ENCODE assay signal across 32 mouse cellular contexts in genomic region chr1:121497093-121497492, GRCm38 (mm10). TPM values are rescaled to one million over a fixed set of nuclear protein-coding genes. Genes with fewer than 3 reads are reported as not detected.
DNase-seq lines count a peak whose midpoint lies in the region; ATAC-seq lines count a peak whose summit lies in the region.
"Had no signal": no experiment of that assay in that cellular context is flagged by ENCODE, and none has a peak within 500 bp of the region (broad histone marks: within the 10 kb centered on the region; RNA-seq: fewer than 3 reads in every experiment).

No protein-coding gene starts in this region.

- H3K4me3 ChIP-seq in liver, embryonic 12.5 days: no peak overlapping the region
- H3K4me3 ChIP-seq in liver, embryonic 13.5 days (replicated peaks): no peak overlapping the region
- no peak overlapping the region for H3K4me3 ChIP-seq in liver, embryonic 16.5 days (ENCODE audit: low read depth, low read length)
- H3K4me3 ChIP-seq: embryonic facial prominence, embryonic 12.5 days; embryonic facial prominence, embryonic 15.5 days; erythroblast, embryonic 14.5 days; forebrain, embryonic 10.5 days; gastrocnemius, adult 2 months; heart, embryonic 15.5 days; hindbrain, embryonic 12.5 days; hindbrain, embryonic 15.5 days had no signal

- peaks cover 80% of the 10 kb centered on the region for H3K36me3 ChIP-seq in liver, embryonic 12.5 days
- H3K36me3 ChIP-seq in liver, embryonic 13.5 days: peaks cover 64% of the 10 kb centered on the region
- peaks cover 13% of the 10 kb centered on the region for H3K36me3 ChIP-seq in liver, embryonic 16.5 days (ENCODE audit: control insufficient read depth, insufficient read depth)

- no peak for DNase-seq in liver
- no peak for DNase-seq in liver, embryonic 13.5 days
- no peak for DNase-seq in left cerebral cortex, postnatal 36 days (ENCODE audit: low spot score in 2 of 2)
- no peak for DNase-seq in adrenal gland, adult 18-20 months (ENCODE audit: low spot score in 2 of 2)
- DNase-seq: adrenal gland, postnatal 10 days; adrenal gland, postnatal 36 days; cerebellum, adult 18-20 months; cerebellum, adult 9-10 months; cerebellum, postnatal 14 days; forebrain, postnatal 0 days; gastrocnemius, adult 2 months; gastrocnemius, postnatal 14 days; heart, postnatal 10 days; heart, postnatal 4 days had no signal

- H3K9me3 ChIP-seq in liver, embryonic 12.5 days (replicated peaks): no peaks in the 10 kb centered on the region
- no peaks in the 10 kb centered on the region for H3K9me3 ChIP-seq in liver, embryonic 13.5 days (replicated peaks)
- no peaks in the 10 kb centered on the region for H3K9me3 ChIP-seq in liver, embryonic 16.5 days (replicated peaks; ENCODE audit: control insufficient read depth, low read length)
- H3K9me3 ChIP-seq: embryonic facial prominence, embryonic 12.5 days; embryonic facial prominence, embryonic 15.5 days; heart, embryonic 15.5 days; hindbrain, embryonic 12.5 days; hindbrain, embryonic 15.5 days had no signal

- peaks cover 5% of the 10 kb centered on the region; the same call in 1 of the 2 replicates for H3K4me1 ChIP-seq in liver, embryonic 12.5 days
- H3K4me1 ChIP-seq in liver, embryonic 13.5 days (replicated peaks): 0 out of 2 replicates have a peak, but pooled peaks cover 4% of the 10 kb centered on the region
- H3K4me1 ChIP-seq in liver, embryonic 16.5 days (ENCODE audit: control insufficient read depth, low read depth, low read length): no peaks in the 10 kb centered on the region
- H3K4me1 ChIP-seq: embryonic facial prominence, embryonic 12.5 days; embryonic facial prominence, embryonic 15.5 days; forebrain, embryonic 10.5 days; heart, embryonic 15.5 days; hindbrain, embryonic 12.5 days; hindbrain, embryonic 15.5 days had no signal

- no peak overlapping the region for H3K4me2 ChIP-seq in liver, embryonic 12.5 days
- no peak overlapping the region for H3K4me2 ChIP-seq in liver, embryonic 13.5 days
- no peak overlapping the region for H3K4me2 ChIP-seq in liver, embryonic 16.5 days (ENCODE audit: low read depth, low read length)
- H3K4me2 ChIP-seq: embryonic facial prominence, embryonic 12.5 days; embryonic facial prominence, embryonic 15.5 days; heart, embryonic 11.5 days; heart, embryonic 15.5 days; hindbrain, embryonic 12.5 days; hindbrain, embryonic 15.5 days had no signal

- peak; percentile 68 for ATAC-seq in liver, embryonic 12.5 days
- peak; percentile 81 for ATAC-seq in liver, embryonic 13.5 days (ENCODE audit: low read depth)
- peak; percentile 24; the same call in 1 of the 2 replicates for ATAC-seq in liver, embryonic 16.5 days (ENCODE audit: low read depth)
- no peak for ATAC-seq in megakaryocyte, adult 5-6 weeks (ENCODE audit: poor library complexity, severe bottlenecking)
- ATAC-seq: activated CD4-positive, CD25-positive, alpha-beta regulatory T cell, adult 4 months; forebrain, embryonic 14.5 days; forebrain, postnatal 0 days had no signal

- no peak overlapping the region for H3K9ac ChIP-seq in liver, embryonic 12.5 days
- no peak overlapping the region for H3K9ac ChIP-seq in liver, embryonic 13.5 days
- no peak overlapping the region for H3K9ac ChIP-seq in liver, embryonic 16.5 days (ENCODE audit: low read depth, low read length)
- H3K9ac ChIP-seq: embryonic facial prominence, embryonic 12.5 days; embryonic facial prominence, embryonic 15.5 days; forebrain, postnatal 0 days; heart, embryonic 15.5 days; hindbrain, embryonic 12.5 days; hindbrain, embryonic 15.5 days had no signal

- no peaks in the 10 kb centered on the region for H3K27me3 ChIP-seq in liver, embryonic 12.5 days (replicated peaks)
- no peaks in the 10 kb centered on the region for H3K27me3 ChIP-seq in liver, embryonic 13.5 days
- no peaks in the 10 kb centered on the region for H3K27me3 ChIP-seq in liver, embryonic 16.5 days (ENCODE audit: control insufficient read depth, insufficient read depth, low read depth, low read length)
- H3K27me3 ChIP-seq: embryonic facial prominence, embryonic 12.5 days; embryonic facial prominence, embryonic 15.5 days; heart, embryonic 15.5 days; hindbrain, embryonic 12.5 days; hindbrain, embryonic 15.5 days had no signal

- H3K27ac ChIP-seq in liver, embryonic 12.5 days: no peak overlapping the region
- no peak overlapping the region for H3K27ac ChIP-seq in liver, embryonic 13.5 days
- no peak overlapping the region for H3K27ac ChIP-seq in liver, embryonic 16.5 days (ENCODE audit: low read length)
- H3K27ac ChIP-seq: embryonic facial prominence, embryonic 12.5 days; embryonic facial prominence, embryonic 15.5 days; forebrain, embryonic 10.5 days; gastrocnemius, adult 2 months; heart, embryonic 15.5 days; hindbrain, embryonic 12.5 days; hindbrain, embryonic 15.5 days had no signal

- 71% methylated on average over 4 of the region's 4 CpGs for WGBS in liver, embryonic 12.5 days (ENCODE audit: insufficient replicate concordance)
- 68% methylated on average over 4 of the region's 4 CpGs for WGBS in liver, embryonic 13.5 days (ENCODE audit: insufficient replicate concordance)
- 54% methylated on average over 4 of the region's 4 CpGs for WGBS in liver, embryonic 16.5 days (ENCODE audit: insufficient replicate concordance)

- intact Hi-C loops in left cerebral cortex, postnatal 36 days (cut with DNase I): no loop called here

RNA-seq across cellular contexts. Expression of gene Htr5b, which starts 31.2 kb away (rescaled TPM):
- polyA plus RNA-seq in liver, embryonic 12.5 days (2016; fragmentation: Nextera tagmentation; extraction: Ambion mirVana): 0.08 TPM in 1 of 2 replicates, not detected in the other
- not detected in 2 replicates for polyA plus RNA-seq in liver, embryonic 13.5 days (2015; fragmentation: Nextera tagmentation; extraction: Ambion mirVana)
- not detected in 2 replicates for polyA plus RNA-seq in liver, embryonic 16.5 days (2015; fragmentation: Nextera tagmentation; extraction: Ambion mirVana)
- 1 to 10 TPM; 1.4 to 2.9 TPM for total RNA-seq in left cerebral cortex, postnatal 36 days (2021)
- total RNA-seq in megakaryocyte, adult 5-6 weeks (2015): not detected in 2 replicates
- total RNA-seq in megakaryocyte, adult 5-6 weeks (2017): not detected in 2 replicates
- not detected for total RNA-seq in adrenal gland, adult 18-20 months (2021)
- total RNA-seq: adrenal gland, postnatal 10 days; adrenal gland, postnatal 36 days; common myeloid progenitor, adult 5-6 weeks; gastrocnemius, adult 2 months; gastrocnemius, postnatal 14 days; gastrocnemius, postnatal 4 days; heart, adult 8-10 months; heart, postnatal 10 days; heart, postnatal 4 days had no signal
- polyA plus RNA-seq: activated CD4-positive, CD25-positive, alpha-beta regulatory T cell, adult 4 months; C2C12; erythroblast, embryonic 14.5 days; hindbrain, embryonic 12.5 days; intestine, embryonic 14.5 days had no signal
